Mouse (Mus musculus) forebrain, embryonic 14.5 days (tissue): Measurements from ENCODE around the gene Cisd3. TPM values are rescaled to one million over a fixed set of nuclear protein-coding genes. Genes with fewer than 3 reads are reported as not detected.

Experiments used
- ATAC-seq: fragments of 200-750 bp; cut with Nextera tagmentation; 2 replicates; pipeline ENCODE4 v1.8.0; 2017; ENCODE audit warnings: mild to moderate bottlenecking, moderate library complexity
- DNase-seq: peaks from one replicate; pipeline ENCODE4 v3.0.0-alpha.2; 2015; ENCODE audit warnings: low spot score
- H3K27ac ChIP-seq: fragments of 300-500 bp; sonication (generic); 2 replicates; pipeline ENCODE4 v1.5.1; 2014; ENCODE audit warnings: low read depth, mild to moderate bottlenecking, control low read depth, low read length, moderate library complexity
- H3K27me3 ChIP-seq: fragments of 300-500 bp; sonication (generic); replicated peaks from 2 replicates; pipeline ENCODE4 v1.6.1; 2014; ENCODE audit warnings: low read length, control low read depth, mixed read lengths; ENCODE audit not compliant: control insufficient read depth, insufficient read depth
- H3K36me3 ChIP-seq: fragments of 300-500 bp; sonication (generic); 2 replicates; pipeline ENCODE4 v1.6.1; 2014; ENCODE audit warnings: low read length, control low read depth; ENCODE audit not compliant: control insufficient read depth, insufficient read depth
- H3K4me1 ChIP-seq: fragments of 300-500 bp; sonication (generic); 2 replicates; pipeline ENCODE4 v1.6.1; 2014; ENCODE audit warnings: antibody characterized with exemption, low read length, control low read depth; ENCODE audit not compliant: control insufficient read depth, insufficient read depth
- H3K4me2 ChIP-seq: fragments of 300-500 bp; sonication (generic); 2 replicates; pipeline ENCODE4 v1.6.1; 2014; ENCODE audit warnings: mild to moderate bottlenecking, control low read depth, low read length
- H3K4me3 ChIP-seq: fragments of 300-500 bp; sonication (generic); 2 replicates; pipeline ENCODE4 v1.5.1; 2014; ENCODE audit warnings: low read depth, low read length, control low read depth
- H3K9ac ChIP-seq: fragments of 300-500 bp; sonication (generic); 2 replicates; pipeline ENCODE4 v1.6.1; 2014; ENCODE audit warnings: mild to moderate bottlenecking, low read length, control low read depth, moderate library complexity
- H3K9me3 ChIP-seq: fragments of 300-500 bp; sonication (generic); replicated peaks from 2 replicates; pipeline ENCODE4 v1.6.1; 2016; ENCODE audit warnings: low read length, control low read depth, mixed read lengths; ENCODE audit not compliant: control insufficient read depth
- WGBS: fragments of 180-500 bp; shearing (Covaris S2); extraction: QIAGEN DNeasy Blood & Tissue Kit; methylation state at CpG from one replicate; pipeline ENCODE4 v1.1.7; 2014; 5-methylcytosine and 5-hydroxymethylcytosine counted together
- polyA plus RNA-seq: library from polyadenylated mRNA; unstranded; fragments of >200 nt; fragmentation: Nextera tagmentation; extraction: Ambion mirVana; gene quantifications from 2 replicates; pipeline ENCODE4 v1.2.1, GENCODE M21; 2014

The Cisd3 gene
- polyA plus RNA-seq, 1 experiment from 2014 or later: 19.5 TPM

DNA sequence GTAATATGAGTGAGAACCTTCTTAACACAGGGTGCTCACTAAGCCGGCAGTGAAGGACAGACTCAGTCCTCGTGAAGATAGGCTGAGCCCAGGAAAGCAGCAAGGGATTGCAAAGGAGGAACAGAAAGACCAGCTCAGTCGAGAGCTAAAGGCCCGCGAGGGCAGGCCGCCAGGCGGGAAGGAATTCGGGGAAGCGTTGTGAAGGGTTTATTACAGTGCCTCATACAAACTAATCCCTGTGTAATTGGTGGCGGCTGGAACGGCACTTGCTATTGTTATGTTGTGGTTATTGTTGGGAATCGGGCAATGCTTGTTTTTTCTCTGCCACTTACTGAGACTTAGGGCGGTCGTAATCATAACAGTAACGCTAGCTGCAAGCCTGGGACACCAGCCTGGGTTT is 8.2 kb upstream of the Cisd3 start:
- Histone ChIP-seq H3K4me2 (no peak overlapping the region), H3K27ac (peak overlapping the region; percentile 33; the same call in 1 of the 2 replicates)

GRCm38 (mm10) chr11:97677842-97678241 is 7.8 kb upstream of the Cisd3 start:
- no peak overlapping the region for H3K4me2 ChIP-seq
- H3K4me1 ChIP-seq: peaks cover 5% of the 10 kb centered on the region
- DNase-seq: no peak
- H3K36me3 ChIP-seq: peaks cover 87% of the 10 kb centered on the region
- H3K4me3 ChIP-seq: no peak overlapping the region
- peak overlapping the region; percentile 33; the same call in 1 of the 2 replicates for H3K27ac ChIP-seq
- ATAC-seq: 0 out of 2 replicates have a peak, but pooled peaks have one; percentile 9
- 45% methylated on average over 8 of the region's 8 CpGs for WGBS
- H3K27me3 ChIP-seq: no peaks in the 10 kb centered on the region
- H3K9me3 ChIP-seq: no peaks in the 10 kb centered on the region
- peak overlapping the region; percentile 25; the same call in 1 of the 2 replicates for H3K9ac ChIP-seq

More for the DNA sequence above, 8.2 kb upstream of the Cisd3 start:
- peaks cover 5% of the 10 kb centered on the region for H3K4me1 ChIP-seq
- WGBS: 8% methylated on average over 15 of the region's 15 CpGs
- H3K27me3 ChIP-seq: no peaks in the 10 kb centered on the region
- ATAC-seq (no peak), DNase-seq (peak; percentile 64)
- peaks cover 88% of the 10 kb centered on the region for H3K36me3 ChIP-seq
- H3K9ac ChIP-seq: no peak overlapping the region
- H3K4me3 ChIP-seq: no peak overlapping the region
- H3K9me3 ChIP-seq: no peaks in the 10 kb centered on the region

- WGBS: 59% methylated on average over 15 of the region's 15 CpGs
- DNase-seq (no peak), ATAC-seq (peak; percentile 18; the same call in 1 of the 2 replicates)
- Histone ChIP-seq H3K4me1 (peaks cover 5% of the 10 kb centered on the region), H3K27me3 (no peaks in the 10 kb centered on the region), H3K9ac (peak overlapping the region; percentile 25; the same call in 1 of the 2 replicates), H3K36me3 (peaks cover 83% of the 10 kb centered on the region), H3K27ac (no peak overlapping the region), H3K9me3 (no peaks in the 10 kb centered on the region), H3K4me3 (no peak overlapping the region), H3K4me2 (no peak overlapping the region)
Measured at GRCm38 (mm10) chr11:97678301-97678700, 7.3 kb upstream of the Cisd3 start.

GRCm38 (mm10) chr11:97680430-97680829 is 5.2 kb upstream of the Cisd3 start:
- Histone ChIP-seq H3K4me3 (no peak overlapping the region), H3K9me3 (no peaks in the 10 kb centered on the region), H3K27me3 (no peaks in the 10 kb centered on the region), H3K4me1 (peaks cover 5% of the 10 kb centered on the region), H3K36me3 (peaks cover 61% of the 10 kb centered on the region), H3K4me2 (no peak overlapping the region), H3K9ac (no peak overlapping the region; the same call in 1 of the 2 replicates), H3K27ac (no peak overlapping the region)
- DNase-seq (peak; percentile 51), ATAC-seq (peak; percentile 58)
- whole genome bisulfite sequencing: 57% methylated on average over 12 of the region's 12 CpGs

GRCm38 (mm10) chr11:97682504-97683055 is 3.0 kb upstream of the Cisd3 start:
- ATAC-seq (no peak), DNase-seq (no peak)
- H3K4me3 ChIP-seq: no peak overlapping the region
- no peak overlapping the region for H3K27ac ChIP-seq
- no peaks in the 10 kb centered on the region for H3K9me3 ChIP-seq
- 0 out of 2 replicates have a peak, but pooled peaks cover 3% of the 10 kb centered on the region for H3K4me1 ChIP-seq
- H3K27me3 ChIP-seq: no peaks in the 10 kb centered on the region
- peaks cover 44% of the 10 kb centered on the region for H3K36me3 ChIP-seq
- WGBS: 73% methylated on average over 6 of the region's 6 CpGs
- no peak overlapping the region for H3K4me2 ChIP-seq
- no peak overlapping the region for H3K9ac ChIP-seq

GRCm38 (mm10) chr11:97684063-97684680 is 1.5 kb upstream of the Cisd3 start:
- Histone ChIP-seq H3K4me1 (0 out of 2 replicates have a peak, but pooled peaks cover 3% of the 10 kb centered on the region), H3K27me3 (no peaks in the 10 kb centered on the region), H3K9me3 (no peaks in the 10 kb centered on the region), H3K4me3 (no peak overlapping the region), H3K4me2 (no peak overlapping the region), H3K27ac (no peak overlapping the region), H3K36me3 (peaks cover 45% of the 10 kb centered on the region), H3K9ac (no peak overlapping the region)
- 83% methylated on average over 6 of the region's 6 CpGs for WGBS
- DNase-seq: no peak
- ATAC-seq: no peak

GRCm38 (mm10) chr11:97684766-97685165 is 860 bp upstream of the Cisd3 start:
- Histone ChIP-seq H3K4me2 (no peak overlapping the region), H3K4me3 (no peak overlapping the region), H3K9me3 (no peaks in the 10 kb centered on the region), H3K4me1 (0 out of 2 replicates have a peak, but pooled peaks cover 3% of the 10 kb centered on the region), H3K27ac (no peak overlapping the region), H3K9ac (no peak overlapping the region), H3K36me3 (peaks cover 44% of the 10 kb centered on the region), H3K27me3 (no peaks in the 10 kb centered on the region)
- DNase-seq (no peak), ATAC-seq (no peak)
- WGBS: 41% methylated on average over 7 of the region's 7 CpGs

DNA sequence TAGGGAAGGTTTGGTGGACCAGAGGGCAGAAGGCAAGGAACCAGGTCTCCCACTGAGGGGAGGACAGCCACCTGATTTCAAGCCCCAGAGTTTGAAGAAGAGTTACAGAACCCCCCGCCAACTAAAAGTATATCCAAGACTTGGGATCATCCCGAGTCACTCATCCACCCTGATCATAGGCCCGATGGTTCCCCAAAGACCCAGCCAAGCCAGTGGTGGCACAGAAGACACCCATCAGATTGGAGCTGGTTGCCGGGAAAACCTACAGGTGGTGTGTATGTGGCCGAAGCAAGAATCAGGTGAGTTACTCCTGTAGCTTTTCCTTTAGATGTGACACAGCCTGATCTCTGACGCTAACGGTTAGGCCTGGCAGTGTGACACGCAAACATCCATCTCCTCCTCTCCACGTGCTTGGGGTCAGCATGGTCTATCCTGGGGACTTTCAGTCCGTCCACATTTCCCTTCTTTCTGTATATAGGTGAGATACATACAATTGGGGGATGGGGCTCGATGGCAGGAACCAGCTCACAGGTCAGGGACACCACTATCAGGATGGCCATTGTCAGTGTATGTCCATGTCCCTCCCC is 789 bp downstream of the Cisd3 start:
- DNase-seq: no peak
- H3K9ac ChIP-seq: 0 out of 2 replicates have a peak overlapping the region, but pooled peaks have one; percentile 14

More for the DNA sequence above, 789 bp downstream of the Cisd3 start:
- H3K27me3 ChIP-seq: no peaks in the 10 kb centered on the region
- WGBS: 66% methylated on average over 11 of the region's 11 CpGs
- 0 out of 2 replicates have a peak, but pooled peaks cover 3% of the 10 kb centered on the region for H3K4me1 ChIP-seq
- H3K36me3 ChIP-seq: peaks cover 46% of the 10 kb centered on the region
- H3K4me3 ChIP-seq: peak overlapping the region; percentile 40; the same call in 1 of the 2 replicates
- peak overlapping the region; percentile 85 for H3K4me2 ChIP-seq
- ATAC-seq: no peak
- no peak overlapping the region for H3K27ac ChIP-seq
- no peaks in the 10 kb centered on the region for H3K9me3 ChIP-seq
